Mouse (Mus musculus) limb, embryonic 11.5 days (tissue): ENCODE data around the gene Pdcd2. TPM values are rescaled to one million over a fixed set of nuclear protein-coding genes. Genes with fewer than 3 reads are reported as not detected.

Experiments
- ATAC-seq: fragments of 200-750 bp; cut with Nextera tagmentation; 2 replicates; pipeline ENCODE4 v1.8.0; 2017; ENCODE audit warnings: low read depth; ENCODE audit not compliant: insufficient number of reproducible peaks, low FRiP score, low TSS enrichment
- DNase-seq: peaks from one replicate; pipeline ENCODE4 v3.0.0-alpha.2; 2015; ENCODE audit warnings: low spot score
- H3K27ac ChIP-seq: fragments of 300-500 bp; sonication (generic); replicated peaks from 2 replicates; pipeline ENCODE4 v1.5.1; 2014; ENCODE audit warnings: low read depth, mild to moderate bottlenecking, low read length
- H3K27me3 ChIP-seq: fragments of 300-500 bp; sonication (generic); 2 replicates; pipeline ENCODE4 v1.6.1; 2014; ENCODE audit warnings: mild to moderate bottlenecking, low read length, mixed read lengths; ENCODE audit not compliant: control insufficient read depth, insufficient read depth
- H3K36me3 ChIP-seq: fragments of 300-500 bp; sonication (generic); 2 replicates; pipeline ENCODE4 v1.6.1; 2014; ENCODE audit warnings: mild to moderate bottlenecking, low read length, moderate library complexity, mixed read lengths; ENCODE audit not compliant: control insufficient read depth, insufficient read depth
- H3K4me1 ChIP-seq: fragments of 300-500 bp; sonication (generic); 2 replicates; pipeline ENCODE4 v1.6.1; 2014; ENCODE audit warnings: low read length, mixed read lengths; ENCODE audit not compliant: control insufficient read depth, insufficient read depth
- H3K4me2 ChIP-seq: fragments of 300-500 bp; sonication (generic); 2 replicates; pipeline ENCODE4 v1.6.1; 2014; ENCODE audit warnings: low read depth, mild to moderate bottlenecking, moderate library complexity; ENCODE audit not compliant: severe bottlenecking
- H3K4me3 ChIP-seq: fragments of 300-500 bp; sonication (generic); 2 replicates; pipeline ENCODE4 v1.5.1; 2014; ENCODE audit warnings: low read depth, low read length
- H3K9ac ChIP-seq: fragments of 300-500 bp; sonication (generic); 2 replicates; pipeline ENCODE4 v1.6.1; 2014; ENCODE audit warnings: mild to moderate bottlenecking, low read length
- H3K9me3 ChIP-seq: fragments of 300-500 bp; sonication (generic); 2 replicates; pipeline ENCODE4 v1.6.1; 2016; ENCODE audit warnings: low read length; ENCODE audit not compliant: control insufficient read depth
- WGBS: fragments of 180-500 bp; shearing (Covaris S2); extraction: QIAGEN DNeasy Blood & Tissue Kit; methylation state at CpG from one replicate; pipeline ENCODE4 v1.1.7; 2014; 5-methylcytosine and 5-hydroxymethylcytosine counted together
- polyA plus RNA-seq: library from polyadenylated mRNA; unstranded; fragments of >200 nt; fragmentation: Nextera tagmentation; extraction: Ambion mirVana; gene quantifications from 2 replicates; pipeline ENCODE4 v1.2.1, GENCODE M21; 2014

The Pdcd2 gene
- polyA plus RNA-seq, 1 experiment from 2014 or later, result 53.8 TPM

- Histone ChIP-seq H3K9ac (no peak overlapping the region), H3K27ac (no peak overlapping the region), H3K36me3 (peaks cover 20% of the 10 kb centered on the region), H3K9me3 (no peaks in the 10 kb centered on the region), H3K4me3 (no peak overlapping the region), H3K4me1 (no peaks in the 10 kb centered on the region), H3K4me2 (no peak overlapping the region), H3K27me3 (no peaks in the 10 kb centered on the region)
- 87% methylated on average over 4 of the region's 4 CpGs for WGBS
- ATAC-seq, result no peak
- DNase-seq, result no peak
These were observed 54.4 kb downstream of the Pdcd2 start for GRCm38 (mm10) chr17:15472671-15473070.

Other genes with a start within 250 kb of the Pdcd2 start
- 2.9 and 3.3 TPM in 2 replicates for gene Dll1, start 150.4 kb downstream of the Pdcd2 start, polyA plus RNA-seq
- 27.2 and 29.1 TPM in 2 replicates for gene Fam120b, start 131.1 kb downstream of the Pdcd2 start, polyA plus RNA-seq
- 271 and 286 TPM in 2 replicates for gene Psmb1, start 27.6 kb downstream of the Pdcd2 start, polyA plus RNA-seq
- 70.3 and 71.6 TPM in 2 replicates for gene Tbp, start 27.4 kb downstream of the Pdcd2 start, polyA plus RNA-seq
- 0.65 and 1.4 TPM in 2 replicates for gene Prdm9, start 37.1 kb upstream of the Pdcd2 start, polyA plus RNA-seq
- 49.0 and 51.3 TPM in 2 replicates for gene Chd1, start 177.7 kb upstream of the Pdcd2 start, polyA plus RNA-seq